ENCODE assay signal across 8 mouse cellular contexts in genomic region chr4:133197801-133198286, GRCm38 (mm10). TPM values are rescaled to one million over a fixed set of nuclear protein-coding genes. Genes with fewer than 3 reads are reported as not detected.
DNase-seq lines count a peak whose midpoint lies in the region; ATAC-seq and TF ChIP-seq lines count a peak whose summit lies in the region.
"Had no signal": no experiment of that assay in that cellular context is flagged by ENCODE, and none has a peak within 500 bp of the region (broad histone marks: within the 10 kb centered on the region; RNA-seq: fewer than 3 reads in every experiment).

No protein-coding gene starts in this region.

- TF ChIP-seq CTCF in heart, postnatal 0 days (IDR thresholded peaks at IDR 0.05; ENCODE audit: low read depth) = no peak

- H3K4me2 ChIP-seq in heart, postnatal 0 days (ENCODE audit: low read depth, low read length) = no peak overlapping the region

- peaks cover 35% of the 10 kb centered on the region; the same call in 1 of the 2 replicates for H3K4me1 ChIP-seq in heart, postnatal 0 days (ENCODE audit: control insufficient read depth, insufficient read depth)

- DNase-seq in lung, postnatal 10 days = peak; percentile 47
- DNase-seq in lung, postnatal 14 days = no peak
- DNase-seq in heart, postnatal 0 days (ENCODE audit: low spot score) = no peak
- DNase-seq in kidney, postnatal 36 days = peak; percentile 78 to 85
- DNase-seq in retina, postnatal 1 day = peak; percentile 76
- DNase-seq in c-Kit-positive CD71-positive TER-119-positive erythroid progenitor cells, embryonic 14.5 days (ENCODE audit: low spot score) = no peak
- DNase-seq in cerebellum, adult 11 months = no peak

- H3K27ac ChIP-seq in heart, postnatal 0 days (ENCODE audit: low read depth) = peak overlapping the region; percentile 62
- H3K27ac ChIP-seq: macrophage had no signal

- no peak overlapping the region for H3K4me3 ChIP-seq in heart, postnatal 0 days (ENCODE audit: low read depth, low read length)

- no peak for TF ChIP-seq EP300 in heart, postnatal 0 days (IDR thresholded peaks at IDR 0.05; ENCODE audit: low read depth)

- WGBS in heart, postnatal 0 days = 47% methylated on average over 13 of the region's 13 CpGs

- peaks cover 41% of the 10 kb centered on the region for H3K36me3 ChIP-seq in heart, postnatal 0 days (replicated peaks; ENCODE audit: control insufficient read depth, insufficient read depth, low read length)

- ATAC-seq in heart, postnatal 0 days (ENCODE audit: insufficient read depth, low read depth) = no peak

- H3K9me3 ChIP-seq in heart, postnatal 0 days (replicated peaks; ENCODE audit: control insufficient read depth, low read length) = no peaks in the 10 kb centered on the region

- H3K27me3 ChIP-seq in heart, postnatal 0 days (ENCODE audit: control insufficient read depth, insufficient read depth, low read length) = no peaks in the 10 kb centered on the region

- no peak overlapping the region for H3K9ac ChIP-seq in heart, postnatal 0 days (replicated peaks; ENCODE audit: low read depth, low read length)

RNA-seq across cellular contexts. Expression of gene Cd164l2, which starts 14.1 kb away (rescaled TPM):
- not detected in 2 replicates for total RNA-seq in heart, postnatal 0 days (2014; rRNA removed; ENCODE audit: low replicate concordance)
- polyA plus RNA-seq in heart, postnatal 0 days (2015; fragmentation: Nextera tagmentation; extraction: Ambion mirVana) = 0.23 and 0.33 TPM in 2 replicates
- polyA plus RNA-seq: macrophage had no signal

RNA-seq across cellular contexts. Expression of gene Gpr3, which starts 14.5 kb away (rescaled TPM):
- not detected in 2 replicates for total RNA-seq in heart, postnatal 0 days (2014; rRNA removed; ENCODE audit: low replicate concordance)
- 0.15 and 0.21 TPM in 2 replicates for polyA plus RNA-seq in heart, postnatal 0 days (2015; fragmentation: Nextera tagmentation; extraction: Ambion mirVana)
- polyA plus RNA-seq: macrophage had no signal

RNA-seq across cellular contexts. Expression of gene Map3k6, which starts 42.8 kb away (rescaled TPM):
- 13.8 and 14.8 TPM in 2 replicates for total RNA-seq in heart, postnatal 0 days (2014; rRNA removed; ENCODE audit: low replicate concordance)
- 2.7 and 2.8 TPM in 2 replicates for polyA plus RNA-seq in heart, postnatal 0 days (2015; fragmentation: Nextera tagmentation; extraction: Ambion mirVana)

Comparison
In these comparisons a context has a peak if more than half of its experiments do, and no peak if none do; other contexts are left out.
1. DNase-seq: peak in lung, postnatal 10 days (single experiment), kidney, postnatal 36 days (2 of 2) and retina, postnatal 1 day (single experiment); none in lung, postnatal 14 days (single experiment), heart, postnatal 0 days (single experiment), c-Kit-positive CD71-positive TER-119-positive erythroid progenitor cells, embryonic 14.5 days (single experiment) and cerebellum, adult 11 months (single experiment).